Mouse (Mus musculus) intestine, embryonic 15.5 days (tissue): Measurements from ENCODE around the gene Kcnmb4. TPM values are rescaled to one million over a fixed set of nuclear protein-coding genes. Genes with fewer than 3 reads are reported as not detected.

Experiments used
- ATAC-seq: fragments of 200-750 bp; cut with Nextera tagmentation; 2 replicates; pipeline ENCODE4 v1.8.0; 2017; ENCODE audit warnings: moderate TSS enrichment, moderate library complexity
- H3K27ac ChIP-seq: fragments of 300-500 bp; sonication (generic); 2 replicates; pipeline ENCODE4 v1.5.1; 2015; ENCODE audit warnings: mild to moderate bottlenecking, inconsistent platforms
- H3K27me3 ChIP-seq: fragments of 300-500 bp; sonication (generic); replicated peaks from 2 replicates; pipeline ENCODE4 v1.6.1; 2015; ENCODE audit warnings: inconsistent platforms
- H3K36me3 ChIP-seq: fragments of 300-500 bp; sonication (generic); 2 replicates; pipeline ENCODE4 v1.6.1; 2015; ENCODE audit warnings: inconsistent platforms
- H3K4me1 ChIP-seq: fragments of 300-500 bp; sonication (generic); replicated peaks from 2 replicates; pipeline ENCODE4 v1.6.1; 2015; ENCODE audit warnings: inconsistent platforms
- H3K4me2 ChIP-seq: fragments of 300-500 bp; sonication (generic); replicated peaks from 2 replicates; pipeline ENCODE4 v1.6.1; 2015; ENCODE audit warnings: mild to moderate bottlenecking, inconsistent platforms
- H3K4me3 ChIP-seq: fragments of 300-500 bp; sonication (generic); replicated peaks from 2 replicates; pipeline ENCODE4 v1.5.1; 2015; ENCODE audit warnings: inconsistent platforms
- H3K9ac ChIP-seq: fragments of 300-500 bp; sonication (generic); 2 replicates; pipeline ENCODE4 v1.6.1; 2015; ENCODE audit warnings: inconsistent platforms
- H3K9me3 ChIP-seq: fragments of 300-500 bp; sonication (generic); 2 replicates; pipeline ENCODE4 v1.6.1; 2016; ENCODE audit warnings: inconsistent platforms
- WGBS: fragments of 180-500 bp; shearing (Covaris S2); methylation state at CpG from one replicate; pipeline ENCODE4 v1.1.7; 2015; 5-methylcytosine and 5-hydroxymethylcytosine counted together
- polyA plus RNA-seq: library from polyadenylated mRNA; unstranded; fragments of >200 nt; fragmentation: Nextera tagmentation; extraction: Ambion mirVana; gene quantifications from 2 replicates; pipeline ENCODE4 v1.2.1, GENCODE M21; 2015

Gene Kcnmb4
- polyA plus RNA-seq, 1 experiment from 2014 or later, result 3.5 TPM

DNA sequence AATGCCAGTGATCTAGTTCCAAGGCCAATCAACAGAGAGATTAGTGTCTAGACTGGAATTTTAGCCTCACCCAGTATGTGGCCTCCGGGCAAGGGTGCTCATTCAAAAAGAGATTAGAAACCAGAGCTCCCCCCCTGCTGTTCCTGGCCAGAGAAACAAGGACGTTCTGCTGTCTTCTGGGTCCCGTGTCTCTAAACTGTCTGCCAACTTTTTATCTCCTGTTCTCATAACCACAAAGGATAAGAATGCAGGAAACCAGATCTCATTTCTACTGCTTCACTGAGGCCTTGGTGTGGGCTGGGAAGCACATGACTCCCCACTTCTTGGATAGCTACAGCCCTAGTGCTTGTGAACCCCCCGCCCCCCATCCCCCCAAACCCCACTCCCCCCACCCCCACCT lies 79.1 kb downstream of the Kcnmb4 start:
- no peak overlapping the region for H3K4me3 ChIP-seq
- no peak for ATAC-seq
- WGBS, result 45% methylated on average over 4 of the region's 4 CpGs

DNA sequence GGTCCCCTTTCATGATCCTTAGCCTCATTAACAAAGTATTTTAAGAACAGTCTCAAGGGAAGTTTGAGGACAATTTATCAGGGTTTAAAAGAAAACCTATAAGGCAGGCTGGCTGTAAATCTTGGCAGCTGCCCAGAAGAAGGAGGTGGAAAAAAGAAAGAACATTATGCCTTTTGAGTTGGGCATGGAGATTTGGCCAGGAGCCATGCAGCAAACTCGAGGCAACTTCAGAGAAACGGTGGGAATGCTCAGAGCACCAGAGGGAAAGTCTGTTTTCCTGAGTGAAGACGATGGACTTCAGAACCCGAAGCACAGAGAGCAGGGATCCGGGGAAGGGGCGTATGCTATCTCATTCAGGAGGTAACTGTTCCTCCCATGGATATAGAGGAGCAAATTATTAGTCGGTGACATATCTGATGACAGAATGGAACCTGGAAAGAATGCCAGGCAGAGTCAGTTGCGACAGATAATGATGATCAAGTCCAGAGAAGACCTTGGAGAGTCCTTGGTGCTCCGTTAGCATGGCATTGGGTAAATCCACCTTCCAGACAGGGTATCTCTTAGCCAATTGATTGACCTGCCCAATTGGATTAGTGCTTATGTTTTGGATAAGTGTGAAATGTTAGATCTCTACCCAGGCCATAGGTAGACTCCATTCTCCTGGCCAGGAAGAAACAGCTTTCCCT lies 79.7 kb downstream of the Kcnmb4 start:
- Histone ChIP-seq H3K4me1 (no peaks in the 10 kb centered on the region), H3K9ac (no peak overlapping the region), H3K27ac (no peak overlapping the region), H3K9me3 (no peaks in the 10 kb centered on the region), H3K4me3 (no peak overlapping the region), H3K36me3 (no peaks in the 10 kb centered on the region), H3K27me3 (no peaks in the 10 kb centered on the region), H3K4me2 (no peak overlapping the region)
- no peak for ATAC-seq
- 64% methylated on average over 9 of the region's 9 CpGs for WGBS

More for the DNA sequence above, 79.1 kb downstream of the Kcnmb4 start:
- Histone ChIP-seq H3K27ac (no peak overlapping the region), H3K27me3 (no peaks in the 10 kb centered on the region), H3K9me3 (no peaks in the 10 kb centered on the region), H3K4me2 (no peak overlapping the region), H3K4me1 (no peaks in the 10 kb centered on the region), H3K36me3 (no peaks in the 10 kb centered on the region), H3K9ac (no peak overlapping the region)

DNA sequence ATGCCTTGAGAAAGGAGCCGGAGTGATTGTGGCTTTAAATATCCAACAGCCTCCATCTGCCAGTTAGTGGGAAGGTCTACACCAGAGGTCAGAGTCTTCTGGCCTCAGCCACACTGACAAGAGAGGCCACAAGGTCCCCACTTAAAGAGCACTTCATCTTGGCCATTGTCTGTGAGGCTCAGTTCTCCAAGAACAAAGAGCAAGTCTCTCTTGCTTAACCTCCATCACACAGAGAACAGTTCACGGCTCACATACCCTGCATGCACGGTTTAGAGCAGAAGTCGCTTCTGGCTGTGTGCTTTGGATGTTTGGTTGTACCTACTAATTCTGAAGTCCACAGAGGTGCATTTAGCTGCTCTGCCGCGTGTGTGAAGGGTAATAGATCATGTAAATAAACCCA lies 84.8 kb downstream of the Kcnmb4 start:
- Histone ChIP-seq H3K9ac (no peak overlapping the region), H3K4me3 (no peak overlapping the region), H3K36me3 (no peaks in the 10 kb centered on the region), H3K27me3 (no peaks in the 10 kb centered on the region), H3K4me2 (no peak overlapping the region), H3K9me3 (no peaks in the 10 kb centered on the region), H3K4me1 (no peaks in the 10 kb centered on the region), H3K27ac (no peak overlapping the region)
- 67% methylated on average over 6 of the region's 6 CpGs for WGBS
- no peak for ATAC-seq

GRCm38 (mm10) chr10:116386391-116386885 lies 87.2 kb downstream of the Kcnmb4 start:
- no peaks in the 10 kb centered on the region for H3K36me3 ChIP-seq
- no peak overlapping the region for H3K9ac ChIP-seq
- no peaks in the 10 kb centered on the region for H3K4me1 ChIP-seq
- H3K4me3 ChIP-seq, result no peak overlapping the region
- H3K27me3 ChIP-seq, result no peaks in the 10 kb centered on the region
- 34% methylated on average over 7 of the region's 7 CpGs for WGBS
- H3K27ac ChIP-seq, result no peak overlapping the region
- H3K4me2 ChIP-seq, result no peak overlapping the region
- no peaks in the 10 kb centered on the region for H3K9me3 ChIP-seq
- no peak for ATAC-seq

- Histone ChIP-seq H3K9ac (no peak overlapping the region), H3K4me1 (no peaks in the 10 kb centered on the region), H3K9me3 (no peaks in the 10 kb centered on the region), H3K4me2 (no peak overlapping the region), H3K27me3 (no peaks in the 10 kb centered on the region), H3K36me3 (no peaks in the 10 kb centered on the region), H3K27ac (no peak overlapping the region), H3K4me3 (no peak overlapping the region)
- ATAC-seq, result no peak
- 67% methylated on average over 4 of the region's 4 CpGs for WGBS
Measured at GRCm38 (mm10) chr10:116384401-116384800, 89.3 kb downstream of the Kcnmb4 start.

GRCm38 (mm10) chr10:116382826-116383685 lies 90.6 kb downstream of the Kcnmb4 start:
- Histone ChIP-seq H3K27ac (no peak overlapping the region), H3K4me2 (no peak overlapping the region), H3K36me3 (no peaks in the 10 kb centered on the region), H3K4me1 (no peaks in the 10 kb centered on the region), H3K4me3 (no peak overlapping the region), H3K9ac (no peak overlapping the region), H3K27me3 (no peaks in the 10 kb centered on the region), H3K9me3 (no peaks in the 10 kb centered on the region)
- no peak for ATAC-seq
- WGBS, result 63% methylated on average over 13 of the region's 13 CpGs

- no peak for ATAC-seq
- Histone ChIP-seq H3K4me2 (no peak overlapping the region), H3K27me3 (no peaks in the 10 kb centered on the region), H3K36me3 (no peaks in the 10 kb centered on the region), H3K27ac (no peak overlapping the region), H3K4me1 (no peaks in the 10 kb centered on the region), H3K9ac (no peak overlapping the region), H3K9me3 (no peaks in the 10 kb centered on the region), H3K4me3 (no peak overlapping the region)
- 63% methylated on average over 4 of the region's 4 CpGs for whole genome bisulfite sequencing
Measured at GRCm38 (mm10) chr10:116376853-116377252, 96.8 kb downstream of the Kcnmb4 start.

GRCm38 (mm10) chr10:116374111-116374510 lies 99.6 kb downstream of the Kcnmb4 start:
- no peak overlapping the region for H3K9ac ChIP-seq
- 91% methylated on average over 6 of the region's 6 CpGs for WGBS
- no peaks in the 10 kb centered on the region for H3K27me3 ChIP-seq
- H3K4me2 ChIP-seq, result no peak overlapping the region
- no peak overlapping the region for H3K4me3 ChIP-seq
- H3K4me1 ChIP-seq, result no peaks in the 10 kb centered on the region
- no peaks in the 10 kb centered on the region for H3K36me3 ChIP-seq
- no peaks in the 10 kb centered on the region for H3K9me3 ChIP-seq
- no peak overlapping the region for H3K27ac ChIP-seq
- ATAC-seq, result no peak

- H3K9ac ChIP-seq, result no peak overlapping the region
- no peak overlapping the region for H3K27ac ChIP-seq
- no peaks in the 10 kb centered on the region for H3K27me3 ChIP-seq
- no peak overlapping the region for H3K4me3 ChIP-seq
- H3K4me2 ChIP-seq, result no peak overlapping the region
- no peaks in the 10 kb centered on the region for H3K9me3 ChIP-seq
- H3K36me3 ChIP-seq, result no peaks in the 10 kb centered on the region
- ATAC-seq, result no peak
- WGBS, result 51% methylated on average over 6 of the region's 6 CpGs
- H3K4me1 ChIP-seq, result no peaks in the 10 kb centered on the region
Measured at GRCm38 (mm10) chr10:116370991-116371725, 102.5 kb downstream of the Kcnmb4 start.

Other genes starting within 250 kb of the Kcnmb4 start
- gene Ptprb, start 198.4 kb downstream of the Kcnmb4 start, polyA plus RNA-seq, result 4.6 and 4.7 TPM in 2 replicates
- gene Cnot2, start 107.6 kb upstream of the Kcnmb4 start, polyA plus RNA-seq, result 76.4 and 88.1 TPM in 2 replicates